Mouse (Mus musculus): ENCODE data around the gene Spock1.

DNA sequence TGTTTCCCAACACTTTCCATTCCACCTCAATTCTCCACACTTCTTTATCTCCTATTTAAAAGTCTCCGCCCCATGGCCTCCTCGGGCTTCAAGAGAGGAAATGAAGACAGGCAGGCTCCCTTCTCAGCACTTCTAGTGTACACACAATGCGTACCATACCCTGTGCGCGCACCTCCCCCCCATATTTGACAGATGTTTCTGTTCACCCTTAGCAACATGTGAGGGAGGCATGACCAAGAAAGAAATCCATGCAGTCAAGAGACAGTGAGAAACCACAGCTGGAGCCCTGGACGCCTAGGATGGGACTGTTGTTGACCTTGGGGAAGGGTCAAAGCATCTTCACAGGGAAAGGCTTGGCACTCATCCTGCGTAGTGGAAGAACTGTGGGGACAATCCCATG, 157.3 kb downstream of the Spock1 start:
- TF ChIP-seq POLR2A (IDR thresholded peaks at IDR 0.05; ENCODE audit: low read depth, low read length): no peak
- TF ChIP-seq CTCF (IDR thresholded peaks at IDR 0.05; ENCODE audit: extremely low read depth, insufficient read length, insufficient replicate concordance, low read depth, low read length): no peak

Data from small intestine, adult 2 months (tissue).